Mouse (Mus musculus): ENCODE measurements around the gene Catip.
"Not testable (repeated sequence)": the region's sequence is repeated elsewhere in the genome, so short reads cannot be mapped to it uniquely, and the experiment has no call there.

DNA sequence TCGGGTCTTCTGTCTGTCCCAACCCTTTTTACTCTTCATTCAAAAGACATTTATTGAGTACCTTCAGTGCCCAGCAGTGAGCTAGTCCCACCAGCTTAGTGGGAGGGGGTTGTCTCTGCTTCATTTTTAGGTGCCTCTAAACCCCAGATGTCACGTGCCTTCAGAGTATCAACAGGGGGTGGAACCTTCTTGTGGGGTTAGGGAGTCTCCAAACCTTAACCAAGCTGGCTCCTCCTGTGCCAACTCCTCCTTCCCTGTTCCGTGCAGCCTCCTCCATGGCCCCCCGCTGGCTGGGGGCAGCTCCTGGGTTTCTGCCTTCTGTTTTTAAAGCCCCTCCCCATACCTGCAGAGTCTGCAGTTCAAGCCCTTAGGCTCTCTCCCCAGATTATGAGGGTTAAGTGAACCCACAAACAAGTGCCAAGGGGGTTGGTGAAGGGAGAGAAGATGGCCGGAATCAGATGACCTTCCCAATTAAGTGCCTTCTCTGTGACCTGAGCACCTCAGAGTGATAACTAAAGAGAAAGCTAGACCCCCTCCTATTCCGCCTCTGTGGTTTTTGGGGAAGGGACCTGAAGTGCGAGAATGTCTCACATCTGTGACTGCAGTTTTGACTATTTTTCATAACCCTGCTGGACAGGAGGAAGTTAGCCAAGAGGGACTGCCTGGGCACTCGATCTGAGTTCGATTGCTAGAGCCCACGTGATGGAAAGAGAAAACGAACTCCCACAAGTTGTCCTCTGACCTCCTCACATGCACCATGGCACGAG, 34.7 kb downstream of the Catip start:
- not testable (repeated sequence) for TF ChIP-seq CTCF (conservative IDR thresholded peaks at IDR 0.05; ENCODE audit: low read length); POU5F1 (IDR thresholded peaks at IDR 0.05; ENCODE audit: borderline replicate concordance, low read length)

Measured in E14TG2a.4 (cell line).